Mouse (Mus musculus) thymus, adult 18-20 months (tissue): ENCODE measurements around the gene Dgkg.

Source experiments
- DNase-seq, 2 experiments: peaks; one replicate each; pipeline ENCODE4 v3.0.0; 2022; ENCODE audit warnings: mixed read lengths in 2 of 2

The Dgkg gene

DNA sequence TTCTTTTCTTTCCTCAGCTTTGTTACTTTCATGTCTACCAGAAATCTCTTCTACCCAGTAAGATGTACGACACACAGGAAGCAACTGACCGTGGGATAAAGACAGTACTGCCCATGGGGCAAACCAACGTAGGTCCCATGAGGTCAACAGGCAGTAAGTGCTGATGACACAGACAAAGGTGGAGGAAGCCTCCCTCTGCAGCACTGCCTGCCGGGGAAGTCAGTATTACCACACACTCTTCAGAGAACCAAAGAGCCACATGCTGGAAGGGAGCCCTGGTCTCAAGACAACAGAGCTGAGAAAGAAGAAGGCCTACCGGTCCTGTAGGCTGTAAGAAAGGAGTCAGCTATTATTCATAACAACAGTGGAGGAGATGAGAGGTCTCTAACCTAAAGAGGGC lies 67.4 kb downstream of the Dgkg start:
- no peak for DNase-seq

DNA sequence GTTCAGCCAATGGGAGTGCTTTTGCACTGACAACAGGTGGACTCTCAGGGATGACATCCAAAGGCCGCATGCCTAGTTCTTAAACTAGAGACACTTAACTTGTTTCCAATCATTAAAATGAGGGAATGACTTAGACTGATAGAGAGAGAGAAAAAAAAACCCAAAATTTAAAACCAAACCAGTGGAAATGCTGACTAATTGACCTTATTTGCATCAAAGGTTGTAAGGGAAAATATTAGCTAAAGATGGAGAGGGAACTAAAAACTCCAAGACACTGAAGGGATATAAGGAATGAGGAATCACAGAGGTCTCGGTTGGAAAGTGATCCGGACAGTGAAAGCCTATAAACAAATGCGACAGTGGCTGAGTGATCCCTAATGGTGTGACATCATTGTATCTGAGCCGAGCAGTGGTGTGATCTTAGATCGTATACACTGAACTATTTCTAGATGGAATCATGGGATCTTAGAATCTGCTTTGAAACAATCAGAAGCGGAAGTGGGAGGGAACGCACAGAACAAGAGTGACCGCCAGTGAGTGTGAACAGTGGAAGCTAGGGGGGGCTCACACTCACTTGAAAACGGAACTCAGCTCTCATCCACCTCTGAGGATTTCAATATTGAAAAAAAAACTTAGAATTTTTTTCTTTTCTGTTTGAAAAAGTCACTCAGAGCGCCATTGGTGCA lies 70.7 kb downstream of the Dgkg start:
- no peak for DNase-seq

DNA sequence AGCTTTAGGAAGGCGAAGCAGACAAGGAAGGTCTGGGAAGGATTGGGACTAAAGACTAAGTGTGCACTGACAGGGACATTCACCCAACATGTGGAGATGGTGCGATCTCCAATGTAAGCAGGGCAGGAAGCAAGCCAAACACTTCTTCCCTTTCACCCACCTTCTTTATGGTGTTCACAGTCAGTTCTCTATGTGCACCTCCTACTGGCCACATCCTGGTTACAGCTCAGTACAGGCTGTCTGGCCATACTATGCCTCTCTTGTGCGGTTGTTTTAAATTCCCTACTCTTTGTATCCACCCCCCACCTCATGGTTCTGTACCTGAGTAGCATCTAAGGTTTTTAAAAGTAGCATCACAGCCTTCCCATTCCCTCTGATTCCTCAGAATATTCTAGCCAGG lies 71.5 kb downstream of the Dgkg start:
- DNase-seq: no peak

DNA sequence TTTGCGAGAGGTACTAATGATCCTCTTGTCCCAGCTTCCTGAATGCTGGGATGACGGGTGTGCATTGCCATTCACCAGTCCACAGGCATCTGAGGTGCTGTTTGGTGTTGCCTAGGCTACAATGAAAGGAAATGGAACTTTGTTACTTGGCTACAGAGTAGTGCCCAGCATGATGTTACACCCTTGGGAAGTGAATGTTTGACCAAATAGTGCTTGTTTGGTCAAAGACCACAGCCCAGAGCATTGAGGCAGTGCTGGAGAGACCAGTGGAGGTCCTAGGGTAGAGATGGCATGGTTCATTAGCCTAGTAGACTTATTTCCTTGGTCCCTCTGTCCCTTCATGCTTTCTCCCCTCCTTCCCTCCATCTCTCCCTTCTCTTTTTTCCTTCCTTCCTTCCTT lies 73.6 kb downstream of the Dgkg start:
- DNase-seq: no peak

DNA sequence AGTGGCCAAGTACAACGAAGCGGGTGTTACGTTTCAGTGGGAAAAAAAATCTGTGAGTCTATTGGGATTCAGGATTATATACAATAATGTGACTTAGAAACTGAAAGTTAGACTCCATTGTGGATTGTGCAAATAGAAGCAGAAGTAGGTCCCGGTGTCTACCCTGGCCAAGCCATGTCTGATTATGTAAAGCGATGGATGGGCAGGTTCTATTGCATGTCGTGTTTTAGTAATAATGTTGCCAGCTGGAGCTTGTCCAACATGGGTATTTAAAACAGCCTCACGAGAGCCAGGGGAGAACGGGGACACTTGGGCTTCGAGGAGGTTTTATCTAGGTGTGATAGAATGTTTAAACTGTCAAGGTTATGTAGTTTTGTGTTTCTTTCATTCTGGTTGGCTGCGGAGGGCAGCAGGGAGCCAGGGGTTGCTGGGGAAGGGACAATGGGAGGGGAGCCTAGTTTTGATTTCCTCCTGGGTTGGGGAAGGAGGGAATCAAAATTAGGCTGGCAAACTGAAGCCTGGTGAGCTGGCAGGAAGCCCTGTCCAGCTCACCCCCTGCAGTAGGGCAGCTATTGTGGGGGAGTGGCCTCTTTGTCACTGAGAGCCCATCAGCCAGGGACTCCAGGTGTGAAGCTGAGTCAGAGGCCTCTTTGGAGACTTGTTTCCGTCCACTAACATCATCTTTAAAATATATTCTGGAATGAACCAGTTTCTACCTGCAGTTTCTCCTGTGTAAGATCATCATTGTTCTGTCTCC lies 74.7 kb downstream of the Dgkg start:
- DNase-seq: no peak

DNA sequence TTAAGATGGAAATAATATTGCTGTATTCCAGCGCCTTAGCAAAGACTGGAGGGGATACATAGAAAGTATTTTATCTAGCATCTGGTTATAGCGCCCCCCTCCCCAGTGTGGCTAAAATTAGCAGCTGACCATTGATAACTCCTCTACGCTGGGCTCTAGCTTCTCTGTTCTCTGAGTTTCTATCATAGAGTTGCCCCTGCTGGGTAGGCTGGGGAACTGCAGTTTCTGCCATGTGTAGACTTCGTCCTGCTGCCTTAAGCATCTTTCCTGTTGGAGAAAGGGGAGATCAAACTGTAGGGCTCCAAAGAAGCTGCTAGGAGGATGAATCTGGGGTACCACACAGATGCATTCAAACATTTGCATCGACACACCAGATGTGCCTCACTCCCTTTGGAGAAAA lies 76.9 kb downstream of the Dgkg start:
- DNase-seq: no peak

DNA sequence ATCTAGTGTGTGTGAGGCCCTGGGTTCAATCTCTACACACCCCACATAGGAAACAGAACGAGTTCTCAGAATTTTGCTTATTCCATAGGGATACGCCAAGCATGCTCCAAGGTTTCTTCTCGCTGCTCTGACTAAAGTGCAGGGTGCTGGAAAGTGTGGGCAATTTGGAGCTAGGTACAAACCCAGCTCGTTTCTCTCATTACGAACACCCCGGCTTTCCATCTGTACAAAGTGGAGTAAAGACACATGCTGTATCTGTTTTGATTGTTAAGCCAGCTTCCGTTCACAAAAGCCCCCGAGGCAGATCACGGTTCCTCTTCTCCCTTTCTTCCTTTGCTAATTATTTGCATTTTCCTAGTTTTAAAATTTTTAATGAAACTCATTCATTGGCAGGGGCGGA lies 78.1 kb downstream of the Dgkg start:
- DNase-seq: no peak

DNA sequence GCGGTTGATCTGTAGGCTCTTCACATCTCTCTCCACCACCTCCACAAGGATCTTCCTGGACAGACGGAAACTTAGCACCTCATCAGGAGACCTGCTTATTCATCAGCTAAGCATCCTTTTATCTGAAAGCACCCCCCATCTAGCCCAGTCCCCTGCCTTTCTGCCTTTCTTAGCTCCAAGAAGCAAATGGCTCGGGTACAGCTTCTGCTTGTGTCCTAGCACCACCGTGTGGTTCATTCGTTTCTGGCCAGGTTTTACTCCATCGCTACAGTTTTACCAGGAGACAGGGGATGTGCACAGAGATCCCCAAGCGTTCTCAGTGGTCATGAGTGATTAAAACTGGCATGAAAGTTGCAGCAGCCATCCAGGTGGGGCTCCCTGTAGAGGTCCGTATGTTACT lies 79.4 kb downstream of the Dgkg start:
- DNase-seq: no peak

DNA sequence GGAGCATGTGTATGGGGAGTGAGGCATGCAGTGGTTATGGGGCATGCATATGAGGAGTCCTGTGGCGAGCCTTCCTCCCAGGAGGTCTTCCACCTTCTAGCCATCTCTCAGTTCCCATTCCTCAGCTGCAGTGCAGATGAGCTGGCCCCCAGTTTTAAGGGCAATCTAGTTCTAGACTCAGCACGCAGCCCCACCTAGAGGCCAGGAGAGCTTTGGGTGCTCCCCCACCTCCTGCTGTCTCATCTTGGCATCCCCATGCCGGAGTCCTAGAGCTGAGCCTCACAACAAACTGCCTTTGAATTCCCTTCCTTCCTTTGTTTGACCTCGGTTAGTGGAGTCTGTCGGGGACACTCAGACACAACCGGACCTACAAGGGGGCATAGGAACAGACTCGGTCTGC lies 82.9 kb downstream of the Dgkg start:
- no peak for DNase-seq

DNA sequence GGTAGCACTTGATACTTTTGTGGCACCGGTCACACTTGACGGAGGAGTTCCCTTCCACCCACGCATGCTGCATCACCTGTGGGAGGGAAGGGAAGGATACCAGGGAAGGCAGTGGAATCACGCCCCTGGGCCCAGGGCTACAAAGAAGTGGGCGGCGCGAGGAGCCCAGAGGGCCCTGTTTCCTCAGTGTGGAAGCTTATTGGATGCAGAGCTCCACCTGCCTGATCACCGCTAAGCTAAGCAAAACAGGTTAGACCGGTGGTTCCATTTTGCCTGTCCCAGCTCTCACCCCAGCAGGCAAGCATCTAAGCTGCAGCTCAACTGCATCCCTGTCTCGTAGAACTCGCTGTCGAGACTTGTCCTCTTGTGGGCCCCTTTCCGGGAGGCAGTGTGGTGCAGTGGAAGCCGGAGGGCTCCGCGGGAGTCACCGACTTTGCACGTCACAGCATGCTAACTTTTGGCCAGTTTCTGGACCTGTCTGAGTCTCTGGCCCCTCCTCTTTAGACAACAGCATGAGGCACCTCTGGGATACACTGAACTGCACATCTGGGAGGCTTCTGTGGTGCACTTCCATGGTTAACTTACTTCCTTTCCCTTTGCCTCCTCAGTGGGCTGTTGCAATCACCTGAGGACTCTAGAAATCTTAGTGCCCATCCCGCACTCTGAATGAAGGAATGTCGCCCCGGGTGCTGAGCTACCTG lies 84.2 kb downstream of the Dgkg start:
- no peak for DNase-seq

DNA sequence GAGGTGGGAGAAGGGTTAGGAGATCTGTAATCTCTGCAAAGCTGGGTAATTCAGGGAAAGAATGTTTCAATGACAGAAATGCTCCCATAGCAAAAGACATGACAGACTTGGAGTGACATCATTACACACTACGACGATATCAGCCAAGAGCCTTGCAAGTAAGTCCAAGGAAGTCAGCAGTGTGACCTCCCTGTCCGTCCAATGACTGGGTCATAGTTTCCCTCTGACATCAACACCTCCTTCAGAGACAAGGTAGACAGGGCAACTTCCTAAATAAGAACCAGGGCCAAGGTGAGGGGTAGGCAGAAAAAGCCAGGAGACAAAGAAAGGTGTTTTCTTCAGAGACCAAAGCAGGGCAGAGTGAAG lies 92.1 kb downstream of the Dgkg start:
- DNase-seq: no peak

DNA sequence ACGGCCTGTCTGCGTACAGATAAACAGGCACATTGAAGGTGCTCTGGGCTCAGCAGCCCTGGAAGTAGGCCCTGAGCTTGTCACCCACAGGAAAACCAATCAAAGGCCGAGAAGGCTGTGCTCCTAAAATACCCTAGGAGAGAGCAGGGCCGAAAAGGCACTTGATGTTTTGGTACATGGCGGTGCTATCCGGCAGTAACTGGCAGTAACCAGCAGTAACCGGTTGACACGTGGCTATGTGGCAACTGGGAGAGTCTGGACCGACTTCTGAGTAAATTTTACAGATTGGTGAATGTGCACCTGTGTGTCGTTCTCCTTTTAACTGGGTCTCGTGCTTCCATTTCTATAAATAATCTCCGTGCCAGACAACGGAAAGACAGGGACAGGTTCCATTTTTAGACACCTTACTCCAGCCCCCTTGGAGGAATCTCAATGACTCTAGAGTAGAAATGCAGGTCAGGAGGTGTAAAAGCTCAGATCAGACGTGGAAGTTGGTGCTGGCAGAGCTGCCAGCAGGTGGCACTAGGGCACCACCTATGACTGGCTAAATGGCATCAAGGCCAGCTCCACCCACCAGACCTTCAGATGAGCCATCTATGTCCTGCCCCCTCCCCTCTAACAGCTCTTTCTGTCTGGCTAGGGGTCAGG lies 92.6 kb downstream of the Dgkg start:
- peak in 1 of 2 experiments; percentile 30 for DNase-seq

DNA sequence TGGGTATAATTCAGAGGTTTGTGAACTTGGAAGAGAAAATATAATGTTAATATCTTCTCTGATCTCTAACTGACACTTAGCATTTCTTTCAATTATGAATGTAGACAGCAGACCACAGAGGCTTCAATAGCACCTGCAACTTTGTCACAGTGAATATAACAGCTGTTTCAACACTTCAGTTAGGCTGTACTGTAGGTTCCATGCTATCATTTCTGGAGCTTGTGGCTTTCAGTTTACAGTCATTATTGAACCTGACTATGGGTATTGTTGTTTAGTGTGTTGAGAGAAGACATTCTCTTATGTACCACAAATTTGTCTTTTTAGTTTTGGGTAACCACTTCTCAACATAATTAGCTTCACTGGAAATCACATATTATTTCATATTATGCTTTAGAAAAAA lies 93.4 kb downstream of the Dgkg start:
- no peak for DNase-seq

DNA sequence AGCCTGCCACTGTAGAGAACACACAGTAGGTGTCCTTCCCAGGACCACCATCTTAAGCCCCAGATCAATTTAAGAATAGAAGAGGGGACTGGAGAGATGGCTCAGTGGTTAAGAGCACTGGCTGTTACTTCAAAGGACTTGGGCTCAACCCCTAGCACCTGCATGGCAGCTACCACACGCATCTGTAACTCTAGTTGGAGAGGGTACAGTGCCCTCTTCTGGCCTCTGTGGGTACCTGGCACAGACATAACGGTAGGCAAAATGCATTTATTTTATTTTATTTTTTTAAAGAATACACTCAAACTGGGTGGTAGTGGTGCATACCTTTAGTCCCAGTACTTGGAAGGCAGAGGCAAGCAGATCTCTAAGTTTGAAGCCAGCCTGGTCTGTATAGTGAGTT lies 102.0 kb downstream of the Dgkg start:
- no peak for DNase-seq

DNA sequence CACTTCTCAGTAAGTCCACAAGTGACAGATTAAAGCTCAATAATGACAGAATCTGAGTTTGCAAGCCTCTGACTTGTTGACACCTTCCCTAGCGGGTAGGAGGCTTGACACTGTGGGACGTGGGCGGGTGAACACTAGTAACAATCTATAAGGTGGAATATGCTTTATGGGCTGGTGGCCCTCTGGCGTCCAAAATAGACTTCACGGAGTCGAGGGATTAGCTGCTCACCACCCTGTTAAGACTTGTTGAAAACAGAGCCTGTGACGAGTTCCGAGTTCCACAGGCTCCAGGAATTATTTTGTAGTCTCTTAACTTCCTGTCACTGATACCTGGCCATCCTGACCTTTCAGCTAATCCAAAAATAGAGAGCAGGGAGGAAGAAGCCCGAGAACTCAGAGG lies 104.7 kb downstream of the Dgkg start:
- DNase-seq: no peak

DNA sequence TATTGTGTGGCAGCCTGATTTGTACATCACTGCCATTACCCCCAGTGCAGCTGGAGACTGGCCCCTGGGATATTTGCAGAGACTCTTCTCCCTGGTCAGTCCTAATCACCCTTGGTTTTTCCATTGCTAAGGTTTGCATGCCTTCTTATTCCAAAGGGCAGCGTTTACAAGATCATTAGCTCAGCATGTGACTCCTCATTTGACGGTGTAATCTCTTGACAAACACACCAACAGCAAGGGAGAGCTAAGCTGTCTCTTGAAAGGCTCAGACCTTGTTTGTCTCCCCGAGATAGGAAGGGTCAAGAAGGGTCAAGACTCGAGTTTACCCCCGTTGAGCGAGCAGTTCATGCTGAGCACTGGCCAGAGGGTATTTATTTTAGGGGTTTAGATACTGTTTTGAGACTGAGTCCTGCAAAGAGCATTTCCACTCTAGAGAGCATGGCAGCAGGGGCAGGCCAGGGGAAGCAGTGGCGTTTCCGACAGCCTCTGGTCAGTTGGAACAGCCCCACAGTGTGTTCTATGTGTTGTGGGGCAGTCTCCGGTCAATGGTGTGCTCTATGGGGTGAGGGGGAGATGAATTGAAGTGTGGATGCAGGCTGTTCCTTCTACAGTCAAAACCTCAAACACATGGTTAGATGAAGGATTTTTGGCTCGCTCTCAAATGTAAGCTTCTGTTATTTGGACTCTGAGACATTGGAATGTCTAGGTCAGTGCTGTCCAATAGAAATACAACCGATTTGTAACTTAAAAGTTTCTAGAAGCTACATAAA lies 105.6 kb downstream of the Dgkg start:
- no peak for DNase-seq

DNA sequence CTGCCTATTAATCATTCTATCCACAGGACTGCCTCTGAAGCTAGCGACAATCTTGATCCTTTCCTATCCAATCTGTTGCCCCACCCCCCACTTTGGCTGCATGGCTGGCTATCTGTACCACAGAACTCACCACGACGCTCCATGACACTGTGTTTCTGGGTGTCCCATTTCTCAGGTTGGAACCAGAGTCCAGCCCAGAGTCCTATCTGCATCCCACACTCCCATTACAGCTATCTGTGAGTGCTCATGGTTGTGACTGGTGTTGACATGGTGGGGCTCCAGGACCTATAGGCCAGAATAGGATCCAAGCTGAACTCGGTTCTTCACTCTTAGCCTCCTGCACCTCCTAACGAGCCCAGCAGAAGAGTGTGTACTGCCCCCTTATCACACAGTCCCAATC lies 107.7 kb downstream of the Dgkg start:
- no peak for DNase-seq

DNA sequence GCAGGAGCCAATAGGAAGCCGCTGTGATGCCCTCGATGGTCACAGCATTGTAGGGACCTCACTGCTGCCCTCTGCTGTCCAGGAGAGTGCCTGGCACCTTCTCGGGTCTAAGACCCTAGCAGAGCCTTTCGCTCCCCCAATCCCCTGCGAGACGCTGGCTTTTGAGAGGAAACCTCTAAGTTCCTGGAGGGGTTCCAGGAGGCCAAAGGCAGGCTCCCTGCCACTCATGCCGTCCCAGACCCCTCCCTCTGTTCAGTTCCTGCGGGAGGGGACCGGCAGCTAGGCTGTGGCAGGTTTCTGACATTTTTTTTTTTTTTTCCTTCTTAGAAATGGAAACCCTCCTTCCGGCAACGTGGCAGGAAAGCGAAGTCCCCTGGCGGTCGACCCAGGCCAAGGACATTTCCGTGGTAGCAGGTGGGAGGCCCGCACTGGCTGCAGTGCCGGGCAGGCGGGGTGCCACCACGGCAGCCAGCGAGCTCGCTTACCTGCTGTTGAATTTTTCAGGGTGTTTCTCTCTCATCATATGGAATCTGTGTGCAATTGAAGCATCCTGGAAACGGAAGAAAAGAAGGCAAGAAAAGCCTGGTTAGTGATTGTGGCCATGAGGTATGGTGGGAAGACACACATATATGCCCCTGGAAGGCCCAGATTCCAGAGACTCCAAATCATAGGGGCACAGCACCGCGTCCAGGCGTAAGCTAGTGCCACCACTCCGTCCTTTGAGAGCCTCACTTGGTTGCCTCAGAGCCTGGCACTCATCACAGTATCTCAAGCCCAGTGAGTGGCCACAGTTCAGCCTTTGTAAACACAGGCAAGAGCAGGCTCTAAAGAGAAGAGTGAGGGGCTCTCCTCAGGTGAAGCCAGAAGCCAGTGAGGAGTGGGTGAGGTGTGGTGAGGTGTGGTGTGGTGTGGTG lies 108.6 kb downstream of the Dgkg start:
- DNase-seq: peak; percentile 62 to 73

DNA sequence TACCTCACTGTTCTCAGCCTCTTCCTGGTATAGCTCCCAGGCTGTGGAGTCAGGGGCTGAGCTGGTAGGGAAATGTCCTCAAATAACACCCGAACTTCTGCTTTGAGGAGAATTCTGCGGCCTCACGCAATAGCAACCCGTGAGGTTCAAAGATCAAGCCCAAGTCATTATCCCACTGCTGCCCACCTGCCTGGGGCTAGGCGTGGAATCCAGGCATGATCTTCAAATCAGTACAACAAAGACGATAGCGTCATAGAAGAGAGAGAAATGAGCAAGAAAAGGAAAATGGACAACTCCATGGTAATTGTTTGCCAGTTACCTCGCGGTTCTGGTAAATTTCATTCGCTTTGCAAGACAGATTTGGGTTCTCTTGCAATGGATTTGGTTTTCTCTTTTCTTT lies 109.3 kb downstream of the Dgkg start:
- DNase-seq: no peak

DNA sequence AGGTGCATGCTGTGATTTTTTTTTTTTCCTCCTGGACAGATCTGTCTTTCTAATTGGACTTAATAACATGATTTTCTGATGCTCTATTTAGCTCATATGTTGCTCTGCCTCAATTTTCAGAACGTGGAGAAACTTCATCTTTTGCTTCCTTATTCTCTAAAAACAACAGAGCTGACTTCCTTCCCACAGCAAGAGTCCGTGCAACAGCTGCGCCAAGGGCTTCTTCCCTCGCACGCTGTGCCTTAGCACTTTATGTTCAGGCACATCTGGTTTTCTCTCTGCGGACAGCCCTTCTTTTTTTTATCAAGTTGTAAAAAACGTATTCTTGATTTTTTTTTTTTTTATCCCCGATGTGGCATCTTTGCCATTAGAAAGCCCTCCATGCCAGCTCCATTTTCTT lies 111.2 kb downstream of the Dgkg start:
- DNase-seq: no peak

DNA sequence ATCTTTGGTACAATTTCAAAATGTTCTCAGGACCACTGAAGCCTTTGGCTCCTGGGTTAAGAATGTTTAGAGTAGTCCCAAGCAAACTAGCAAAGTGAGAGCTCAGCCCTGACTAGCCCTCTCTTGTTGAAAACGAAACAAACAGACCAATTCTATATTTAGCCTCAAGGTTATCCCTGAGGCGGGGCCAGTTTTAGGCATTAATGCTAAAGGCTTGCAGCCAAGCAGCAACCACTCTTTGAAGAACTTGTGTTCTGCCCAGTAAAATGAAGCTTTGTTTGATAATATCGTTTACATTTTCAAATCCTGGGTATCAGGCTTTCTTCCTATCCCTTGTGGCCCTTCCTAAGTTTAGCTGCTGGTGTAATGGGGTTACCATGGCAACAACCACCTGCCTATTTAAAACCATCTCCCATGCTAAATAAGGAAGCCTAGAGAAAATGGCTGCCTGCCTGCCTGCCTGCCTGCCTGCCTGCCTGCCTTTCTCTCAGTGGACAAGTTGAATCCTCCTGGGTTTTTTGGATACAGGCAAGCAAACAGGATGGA lies 111.9 kb downstream of the Dgkg start:
- DNase-seq: no peak
